8 mouse cellular contexts compared by ENCODE assay signal in the genomic region with DNA sequence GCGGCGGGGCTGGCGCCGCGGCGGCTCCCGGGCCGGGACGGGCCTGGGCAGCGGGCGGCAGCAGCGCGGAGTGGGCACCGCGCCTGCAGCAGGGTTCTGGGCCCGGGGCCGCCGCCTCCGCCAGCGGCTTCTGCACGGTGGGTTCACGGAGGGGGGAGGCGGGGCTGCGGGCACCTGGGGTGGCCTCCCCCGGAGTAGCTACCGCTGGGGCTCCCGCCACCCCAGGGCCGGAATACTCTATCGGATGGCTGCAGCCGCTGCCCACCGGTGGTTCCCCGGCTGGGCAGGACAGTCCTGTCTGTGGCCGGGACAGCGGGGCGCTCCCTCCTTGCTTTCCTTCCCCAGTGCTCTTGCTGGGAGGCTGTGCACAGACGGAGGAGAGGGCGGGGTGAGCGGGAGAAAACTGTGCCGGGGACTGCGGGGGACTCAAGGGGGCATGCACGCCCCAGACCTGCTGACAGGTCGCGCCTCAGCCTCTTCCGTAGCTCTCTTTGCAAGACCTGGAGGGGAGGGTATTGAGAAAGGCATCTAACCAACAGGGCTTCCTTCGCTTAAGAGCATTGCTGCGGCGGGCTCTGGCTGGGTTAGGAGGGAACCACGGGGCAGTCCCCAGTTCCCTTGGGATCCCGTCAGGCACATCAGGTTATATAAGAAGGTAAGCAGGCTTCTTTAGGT. TPM values are rescaled to one million over a fixed set of nuclear protein-coding genes. Genes with fewer than 3 reads are reported as not detected.
DNase-seq lines count a peak whose midpoint lies in the region; ATAC-seq and TF ChIP-seq lines count a peak whose summit lies in the region.

No protein-coding gene starts in this region.

- H3K27me3 ChIP-seq in forebrain, embryonic 12.5 days: peaks cover 44% of the 10 kb centered on the region
- peaks cover 16% of the 10 kb centered on the region for H3K27me3 ChIP-seq in hindbrain, embryonic 12.5 days
- H3K27me3 ChIP-seq in liver, embryonic 15.5 days: peaks cover 84% of the 10 kb centered on the region
- H3K27me3 ChIP-seq in neural tube, embryonic 13.5 days: no peaks in the 10 kb centered on the region

- no peak for TF ChIP-seq CTCF in left cerebral cortex, adult 2 months (IDR thresholded peaks at IDR 0.05)
- TF ChIP-seq CTCF in bone marrow macrophage, adult 2 months (IDR thresholded peaks at IDR 0.05; ENCODE audit: low read depth, low read length): no peak

- H3K4me3 ChIP-seq in left cerebral cortex, adult 2 months: peak overlapping the region; percentile 97
- H3K4me3 ChIP-seq in bone marrow macrophage, adult 2 months (ENCODE audit: insufficient read depth, low read length): peak overlapping the region; percentile 80
- H3K4me3 ChIP-seq in forebrain, embryonic 12.5 days (replicated peaks): peak overlapping the region; percentile 86
- H3K4me3 ChIP-seq in hindbrain, embryonic 12.5 days: peak overlapping the region; percentile 67
- peak overlapping the region; percentile 60 for H3K4me3 ChIP-seq in liver, embryonic 15.5 days (replicated peaks)
- H3K4me3 ChIP-seq in neural tube, embryonic 13.5 days: peak overlapping the region; percentile 90

- peak overlapping the region; percentile 95 for H3K4me2 ChIP-seq in forebrain, embryonic 12.5 days
- H3K4me2 ChIP-seq in hindbrain, embryonic 12.5 days (replicated peaks): peak overlapping the region; percentile 88
- H3K4me2 ChIP-seq in liver, embryonic 15.5 days: peak overlapping the region; percentile 72
- H3K4me2 ChIP-seq in neural tube, embryonic 13.5 days: peak overlapping the region; percentile 69

- no peak for TF ChIP-seq POLR2A in bone marrow macrophage, adult 2 months (IDR thresholded peaks at IDR 0.05; ENCODE audit: borderline replicate concordance, low read depth, low read length)

- under 1% methylated on average over 32 of the region's 49 CpGs for WGBS in forebrain, embryonic 12.5 days
- WGBS in hindbrain, embryonic 12.5 days: under 1% methylated on average over 24 of the region's 49 CpGs
- under 1% methylated on average over 48 of the region's 49 CpGs for WGBS in liver, embryonic 15.5 days (ENCODE audit: insufficient replicate concordance)
- under 1% methylated on average over 44 of the region's 49 CpGs for WGBS in neural tube, embryonic 13.5 days

- DNase-seq in left cerebral cortex, adult 2 months (ENCODE audit: extremely low spot score in 1 of 2, low spot score in 2 of 2): peak in 1 of 2 experiments; percentile 54
- DNase-seq in left cerebral cortex, postnatal 14 days (ENCODE audit: low spot score in 2 of 2): no peak
- DNase-seq in thymus, postnatal 14 days: peak; percentile 73

- H3K27ac ChIP-seq in left cerebral cortex, adult 2 months: peak overlapping the region; percentile 96
- no peak overlapping the region for H3K27ac ChIP-seq in bone marrow macrophage, adult 2 months (ENCODE audit: insufficient read depth, low read depth, low read length)
- H3K27ac ChIP-seq in forebrain, embryonic 12.5 days: 0 out of 2 replicates have a peak overlapping the region, but pooled peaks have one; percentile 59
- peak overlapping the region; percentile 89 for H3K27ac ChIP-seq in hindbrain, embryonic 12.5 days
- peak overlapping the region; percentile 55; the same call in 1 of the 2 replicates for H3K27ac ChIP-seq in liver, embryonic 15.5 days (replicated peaks)
- H3K27ac ChIP-seq in neural tube, embryonic 13.5 days (replicated peaks): peak overlapping the region; percentile 96

- intact Hi-C loops in left cerebral cortex, adult 2 months (cut with DNase I): loop anchor here (2.0 kb wide), 2 partner anchors 17 to 29 kb away; no protein-coding TSS in a partner anchor
- intact Hi-C loops in left cerebral cortex, postnatal 14 days (cut with DNase I): loop anchor here (5.0 kb wide), 1 partner anchor 63 kb away; no protein-coding TSS in a partner anchor

- ATAC-seq in forebrain, embryonic 12.5 days (ENCODE audit: low FRiP score): peak; percentile 54
- peak; percentile 61 for ATAC-seq in hindbrain, embryonic 12.5 days (ENCODE audit: low FRiP score)
- ATAC-seq in liver, embryonic 15.5 days (ENCODE audit: insufficient read depth): peak; percentile 26; the same call in 1 of the 2 replicates
- ATAC-seq in neural tube, embryonic 13.5 days (ENCODE audit: low read depth): peak; percentile 75

- H3K4me1 ChIP-seq in bone marrow macrophage, adult 2 months (ENCODE audit: control insufficient read depth, insufficient read depth, low read length): peaks cover 61% of the 10 kb centered on the region
- peaks cover 22% of the 10 kb centered on the region for H3K4me1 ChIP-seq in forebrain, embryonic 12.5 days
- peaks cover 45% of the 10 kb centered on the region for H3K4me1 ChIP-seq in hindbrain, embryonic 12.5 days
- H3K4me1 ChIP-seq in liver, embryonic 15.5 days (replicated peaks): peaks cover 25% of the 10 kb centered on the region
- peaks cover 66% of the 10 kb centered on the region for H3K4me1 ChIP-seq in neural tube, embryonic 13.5 days (replicated peaks)

- H3K9me3 ChIP-seq in forebrain, embryonic 12.5 days: no peaks in the 10 kb centered on the region
- H3K9me3 ChIP-seq in hindbrain, embryonic 12.5 days (replicated peaks): no peaks in the 10 kb centered on the region
- H3K9me3 ChIP-seq in liver, embryonic 15.5 days (replicated peaks): no peaks in the 10 kb centered on the region
- H3K9me3 ChIP-seq in neural tube, embryonic 13.5 days: no peaks in the 10 kb centered on the region

- peak overlapping the region; percentile 80 for H3K9ac ChIP-seq in forebrain, embryonic 12.5 days
- H3K9ac ChIP-seq in hindbrain, embryonic 12.5 days: peak overlapping the region; percentile 89
- H3K9ac ChIP-seq in liver, embryonic 15.5 days: peak overlapping the region; percentile 48
- peak overlapping the region; percentile 98 for H3K9ac ChIP-seq in neural tube, embryonic 13.5 days

- H3K36me3 ChIP-seq in forebrain, embryonic 12.5 days (replicated peaks): no peaks in the 10 kb centered on the region
- no peaks in the 10 kb centered on the region for H3K36me3 ChIP-seq in hindbrain, embryonic 12.5 days
- no peaks in the 10 kb centered on the region for H3K36me3 ChIP-seq in liver, embryonic 15.5 days (replicated peaks)
- H3K36me3 ChIP-seq in neural tube, embryonic 13.5 days: no peaks in the 10 kb centered on the region

RNA-seq across cellular contexts. Expression of a gene that starts 0.8 kb away (rescaled TPM):
- 10 to 100 TPM; 81.5 to 95.1 TPM for total RNA-seq in left cerebral cortex, adult 2 months (2021)
- 10 to 100 TPM; 45.5 to 68.8 TPM for total RNA-seq in left cerebral cortex, postnatal 14 days (2021)
- polyA plus RNA-seq in bone marrow macrophage, adult 2 months (2012; ENCODE audit: insufficient read depth, insufficient read length, missing spikeins): 8.8 and 9.5 TPM in 2 replicates
- 0.47 and 0.56 TPM in 2 replicates for polyA plus RNA-seq in forebrain, embryonic 12.5 days (2016; fragmentation: Nextera tagmentation; extraction: Ambion mirVana)
- 0.90 and 1.1 TPM in 2 replicates for polyA plus RNA-seq in hindbrain, embryonic 12.5 days (2016; fragmentation: Nextera tagmentation; extraction: Ambion mirVana)
- 0.09 and 0.10 TPM in 2 replicates for polyA plus RNA-seq in liver, embryonic 15.5 days (2015; fragmentation: Nextera tagmentation; extraction: Ambion mirVana)
- 0.41 and 0.53 TPM in 2 replicates for polyA plus RNA-seq in neural tube, embryonic 13.5 days (2015; fragmentation: Nextera tagmentation; extraction: Ambion mirVana)

Comparison
In these comparisons a context has a peak if more than half of its experiments do, and no peak if none do; other contexts are left out.
1. H3K9ac ChIP-seq: peak in every context shown above with its lines; median percentile 98 in neural tube, embryonic 13.5 days; 89 in hindbrain, embryonic 12.5 days; 80 in forebrain, embryonic 12.5 days; 48 in liver, embryonic 15.5 days.